Mouse (Mus musculus) gastrocnemius, postnatal 4 days (tissue): ENCODE data around the gene Pls3. TPM values are rescaled to one million over a fixed set of nuclear protein-coding genes. Genes with fewer than 3 reads are reported as not detected.
"Not testable (repeated sequence)": the region's sequence is repeated elsewhere in the genome, so short reads cannot be mapped to it uniquely, and the experiment has no call there.

Experiments
- DNase-seq, 2 experiments: peaks; one replicate each; pipeline ENCODE4 v3.0.0; 2021 to 2022; ENCODE audit warnings: low spot score in 2 of 2, mixed read lengths in 2 of 2
- total RNA-seq, 2 experiments: library from RNA; stranded (reverse); gene quantifications; 2 replicates each; pipeline ENCODE4 v1.2.3; 2021

Gene Pls3
- total RNA-seq, 2 experiments from 2014 or later, result 65.5 to 77.5 TPM

DNA sequence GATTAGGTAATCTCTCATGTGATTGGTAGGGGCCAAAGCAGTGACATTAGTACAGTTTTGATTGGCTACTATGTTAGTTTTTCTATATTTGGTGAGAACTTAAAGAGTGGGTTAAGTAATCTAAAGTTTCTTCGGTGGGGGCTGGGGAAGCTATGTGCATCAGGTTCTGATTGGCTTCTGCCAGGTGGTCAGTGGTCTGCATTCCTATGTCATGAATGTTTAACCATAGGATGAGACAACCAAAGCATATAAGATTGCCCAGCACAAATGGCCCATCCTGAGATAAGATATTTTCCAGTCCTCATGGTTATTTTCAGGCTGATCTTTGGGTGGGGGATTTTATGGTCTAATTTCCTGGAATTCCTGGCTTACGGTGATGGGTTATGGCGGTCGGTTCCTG, 95.2 kb downstream of the Pls3 start:
- no peak for DNase-seq

DNA sequence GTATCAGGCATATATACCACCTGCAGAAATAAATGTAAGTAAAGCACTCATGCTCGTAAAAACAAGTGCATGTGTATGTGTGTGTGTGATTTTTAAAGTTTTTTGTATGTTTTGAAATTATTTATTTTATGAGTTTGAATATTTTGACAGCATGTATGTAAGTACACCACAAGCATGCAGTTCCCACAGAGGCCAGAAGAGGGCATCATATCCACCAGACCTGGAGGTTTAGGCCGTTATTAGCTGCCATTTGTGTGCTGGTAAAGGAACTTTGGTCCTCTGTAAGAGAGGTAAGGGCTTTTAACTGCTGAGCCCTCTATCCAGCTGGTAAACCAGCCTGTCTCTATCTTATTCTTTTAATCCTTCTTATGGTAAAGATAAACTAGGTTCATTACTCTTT, 97.5 kb downstream of the Pls3 start:
- DNase-seq, result no peak

DNA sequence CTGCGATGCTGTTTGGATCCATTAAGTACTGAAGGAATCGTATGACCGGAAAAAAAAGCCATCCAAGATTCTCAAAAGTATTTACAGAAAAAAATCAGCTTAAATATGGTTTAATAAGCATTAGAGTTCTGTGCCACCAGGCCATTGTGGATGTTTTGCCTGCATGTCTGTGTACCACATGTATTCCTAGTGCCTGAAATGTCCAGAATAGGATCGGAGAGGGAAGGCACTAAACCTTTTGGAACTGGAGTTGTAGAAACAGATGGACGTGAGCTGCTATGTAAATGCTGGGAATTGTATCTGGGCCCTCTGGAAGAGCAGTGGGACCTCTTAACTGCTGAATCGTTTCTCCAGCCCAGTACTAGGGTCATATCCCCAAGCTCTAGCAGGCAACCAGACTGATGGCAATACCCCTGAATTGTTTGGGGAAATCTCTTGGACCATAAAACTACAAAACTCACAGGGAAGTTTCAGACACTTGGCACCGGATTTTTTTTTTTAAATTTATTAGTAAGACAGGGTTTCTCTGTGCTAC, 110.1 kb downstream of the Pls3 start:
- DNase-seq, result no peak

DNA sequence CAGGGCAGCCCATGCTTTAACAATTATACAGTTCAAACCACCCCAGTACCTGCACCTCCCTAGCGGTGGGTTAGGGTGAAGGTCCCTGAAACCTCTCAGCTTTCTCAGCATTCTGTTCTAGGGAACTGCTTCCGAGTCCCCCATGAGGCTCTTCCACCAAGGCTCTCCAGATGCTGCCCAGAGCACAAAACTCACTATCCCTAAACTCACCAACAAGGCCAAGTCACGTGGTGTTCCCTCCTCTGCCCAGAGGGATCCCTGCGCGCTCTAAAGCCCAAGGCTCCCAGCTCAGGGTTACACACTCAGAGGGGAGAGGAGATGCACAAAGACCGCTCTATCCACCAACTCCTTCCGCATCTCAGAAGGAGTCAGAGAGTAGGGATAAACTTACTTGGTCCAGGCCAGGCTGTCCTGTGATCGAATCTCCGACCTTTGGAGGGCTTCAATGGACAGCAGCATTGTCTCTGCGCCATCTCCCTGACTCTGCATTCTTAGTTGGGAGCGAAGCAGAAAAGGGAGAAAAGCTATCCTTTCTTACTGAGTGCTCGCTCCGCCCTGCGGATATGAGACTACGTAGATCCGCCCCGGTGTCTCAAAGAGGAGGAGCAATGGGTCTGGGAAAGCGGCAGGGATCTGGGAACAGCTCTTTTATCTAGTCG, 110.7 kb downstream of the Pls3 start:
- peak in 1 of 2 experiments; percentile 35 for DNase-seq

DNA sequence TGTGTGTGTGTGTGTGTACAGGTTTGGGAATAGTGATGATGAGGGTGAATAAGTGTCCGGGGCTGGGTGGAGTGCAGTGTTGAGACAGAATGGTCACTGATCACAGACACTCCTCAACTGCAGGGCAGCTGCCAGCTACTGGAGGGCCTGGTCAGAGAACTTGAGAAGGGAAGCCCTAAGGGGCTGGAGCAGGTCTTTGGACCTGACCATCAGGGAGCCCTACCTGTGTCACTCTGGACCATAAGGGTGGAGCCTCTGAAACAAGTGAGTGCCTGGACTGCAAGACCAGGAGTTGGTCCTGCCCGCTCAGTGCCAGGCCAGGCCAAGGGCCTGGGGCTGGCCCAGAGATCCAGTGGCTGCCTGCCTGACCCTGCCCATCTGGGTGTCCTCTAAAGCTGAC, 115.5 kb downstream of the Pls3 start:
- not testable (repeated sequence) for DNase-seq

DNA sequence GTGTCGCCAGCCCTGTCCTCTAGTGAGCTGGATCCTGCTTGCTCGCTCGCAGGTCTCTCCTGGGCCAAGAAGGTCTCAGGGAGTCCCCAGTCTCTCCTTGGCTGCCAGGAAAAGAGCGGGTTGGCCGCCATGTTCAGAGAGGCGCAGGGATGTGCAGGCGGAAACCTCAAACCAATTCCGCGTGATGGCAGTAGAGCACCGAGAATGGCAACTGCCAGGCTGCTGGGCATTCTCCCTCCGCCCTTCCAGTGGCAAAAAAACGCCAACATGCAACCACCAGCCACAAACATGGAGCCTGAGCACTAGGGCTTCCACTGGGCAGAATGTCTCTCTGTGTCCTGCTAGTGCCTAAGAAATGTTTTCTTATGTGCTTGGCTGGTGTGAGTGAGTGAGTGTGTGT, 115.9 kb downstream of the Pls3 start:
- DNase-seq, result peak in 1 of 2 experiments; percentile 60

GRCm38 (mm10) chrX:75757966-75758365, 117.0 kb downstream of the Pls3 start:
- DNase-seq, result peak in 1 of 2 experiments; percentile 51

DNA sequence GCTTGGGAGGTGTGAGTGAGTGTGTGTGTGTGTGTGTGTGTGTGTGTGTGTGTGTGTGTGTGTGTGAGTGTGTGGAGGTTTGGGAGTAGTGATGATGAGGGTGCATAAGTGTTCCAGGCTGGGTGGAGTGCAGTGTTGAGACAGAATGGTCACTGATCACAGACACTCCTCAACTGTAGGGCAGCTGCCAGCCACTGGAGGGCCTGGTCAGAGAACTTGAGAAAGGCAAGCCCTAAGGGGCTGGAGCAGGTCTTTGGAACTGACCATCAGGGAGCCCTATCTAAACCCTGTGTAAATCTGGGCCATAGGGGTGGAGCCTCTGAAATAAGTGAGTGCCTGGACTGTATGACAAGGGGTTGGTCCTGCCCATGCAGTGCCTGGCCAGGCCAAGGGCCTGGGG, 120.5 kb downstream of the Pls3 start:
- DNase-seq, result not testable (repeated sequence)

DNA sequence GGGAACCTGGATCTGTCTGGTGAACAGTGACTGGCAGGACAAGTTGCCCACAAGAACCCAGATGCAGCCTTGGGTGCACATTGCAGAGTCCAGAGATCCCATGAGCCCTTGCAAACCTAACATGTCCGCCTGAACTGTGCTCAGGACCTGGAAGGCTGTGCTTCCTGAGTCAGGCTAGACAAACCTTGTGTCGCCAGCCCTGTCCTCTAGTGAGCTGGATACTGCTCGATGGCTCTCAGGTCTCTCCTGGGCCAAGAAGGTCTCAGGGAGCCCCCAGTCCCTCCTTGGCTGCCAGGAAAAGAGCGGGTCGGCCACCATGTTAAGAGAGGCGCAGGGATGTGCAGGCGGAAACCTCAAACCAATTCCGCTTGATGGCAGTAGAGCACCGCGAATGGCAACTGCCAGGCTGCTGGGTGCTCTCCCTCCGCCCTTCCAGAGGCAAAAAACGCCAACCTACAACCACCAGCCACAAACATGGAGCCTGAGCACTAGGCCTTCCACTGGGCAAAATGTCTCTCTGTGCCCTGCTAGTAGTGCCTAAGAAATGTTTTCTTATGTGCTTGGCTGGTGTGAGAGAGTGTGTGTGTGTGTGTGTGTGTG, 124.8 kb downstream of the Pls3 start:
- DNase-seq, result not testable (repeated sequence)

DNA sequence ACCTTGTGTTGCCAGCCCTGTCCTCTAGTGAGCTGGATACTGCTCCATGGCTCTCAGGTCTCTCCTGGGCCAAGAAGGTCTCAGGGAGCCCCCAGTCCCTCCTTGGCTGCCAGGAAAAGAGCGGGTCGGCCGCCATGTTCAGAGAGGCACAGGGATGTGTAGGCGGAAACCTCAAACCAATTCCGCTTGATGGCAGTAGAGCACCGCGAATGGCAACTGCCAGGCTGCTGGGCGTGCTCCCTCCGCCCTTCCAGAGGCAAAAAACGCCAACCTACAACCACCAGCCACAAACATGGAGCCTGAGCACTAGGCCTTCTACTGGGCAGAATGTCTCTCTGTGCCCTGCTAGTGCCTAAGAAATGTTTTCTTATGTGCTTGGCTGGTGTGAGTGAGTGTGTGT, 125.7 kb downstream of the Pls3 start:
- peak in 1 of 2 experiments; percentile 38 for DNase-seq

GRCm38 (mm10) chrX:75744466-75744865, 130.5 kb downstream of the Pls3 start:
- peak in 1 of 2 experiments; percentile 70 for DNase-seq

DNA sequence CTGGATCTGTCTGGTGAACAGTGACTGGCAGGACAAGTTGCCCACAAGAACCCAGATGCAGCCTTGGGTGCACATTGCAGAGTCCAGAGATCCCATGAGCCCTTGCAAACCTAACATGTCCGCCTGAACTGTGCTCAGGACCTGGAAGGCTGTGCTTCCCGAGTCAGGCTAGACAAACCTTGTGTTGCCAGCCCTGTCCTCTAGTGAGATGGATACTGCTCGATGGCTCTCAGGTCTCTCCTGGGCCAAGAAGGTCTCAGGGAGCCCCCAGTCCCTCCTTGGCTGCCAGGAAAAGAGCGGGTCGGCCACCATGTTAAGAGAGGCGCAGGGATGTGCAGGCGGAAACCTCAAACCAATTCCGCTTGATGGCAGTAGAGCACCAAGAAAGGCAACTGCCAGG, 135.5 kb downstream of the Pls3 start:
- not testable (repeated sequence) for DNase-seq
